Mouse (Mus musculus) limb, embryonic 11.5 days (tissue): Measurements from ENCODE around the gene Gstm1. TPM values are rescaled to one million over a fixed set of nuclear protein-coding genes. Genes with fewer than 3 reads are reported as not detected.
A peak's percentile ranks its signal among the peaks of the same experiment; 100 is the strongest.
"Not testable (repeated sequence)": the region's sequence is repeated elsewhere in the genome, so short reads cannot be mapped to it uniquely, and the experiment has no call there.

Experiments used
- ATAC-seq: fragments of 200-750 bp; cut with Nextera tagmentation; 2 replicates; pipeline ENCODE4 v1.8.0; 2017; ENCODE audit warnings: low read depth; ENCODE audit not compliant: insufficient number of reproducible peaks, low FRiP score, low TSS enrichment
- DNase-seq: peaks from one replicate; pipeline ENCODE4 v3.0.0-alpha.2; 2015; ENCODE audit warnings: low spot score
- H3K27ac ChIP-seq: fragments of 300-500 bp; sonication (generic); replicated peaks from 2 replicates; pipeline ENCODE4 v1.5.1; 2014; ENCODE audit warnings: low read depth, mild to moderate bottlenecking, low read length
- H3K27me3 ChIP-seq: fragments of 300-500 bp; sonication (generic); 2 replicates; pipeline ENCODE4 v1.6.1; 2014; ENCODE audit warnings: mild to moderate bottlenecking, low read length, mixed read lengths; ENCODE audit not compliant: control insufficient read depth, insufficient read depth
- H3K36me3 ChIP-seq: fragments of 300-500 bp; sonication (generic); 2 replicates; pipeline ENCODE4 v1.6.1; 2014; ENCODE audit warnings: mild to moderate bottlenecking, low read length, moderate library complexity, mixed read lengths; ENCODE audit not compliant: control insufficient read depth, insufficient read depth
- H3K4me1 ChIP-seq: fragments of 300-500 bp; sonication (generic); 2 replicates; pipeline ENCODE4 v1.6.1; 2014; ENCODE audit warnings: low read length, mixed read lengths; ENCODE audit not compliant: control insufficient read depth, insufficient read depth
- H3K4me2 ChIP-seq: fragments of 300-500 bp; sonication (generic); 2 replicates; pipeline ENCODE4 v1.6.1; 2014; ENCODE audit warnings: low read depth, mild to moderate bottlenecking, moderate library complexity; ENCODE audit not compliant: severe bottlenecking
- H3K4me3 ChIP-seq: fragments of 300-500 bp; sonication (generic); 2 replicates; pipeline ENCODE4 v1.5.1; 2014; ENCODE audit warnings: low read depth, low read length
- H3K9ac ChIP-seq: fragments of 300-500 bp; sonication (generic); 2 replicates; pipeline ENCODE4 v1.6.1; 2014; ENCODE audit warnings: mild to moderate bottlenecking, low read length
- H3K9me3 ChIP-seq: fragments of 300-500 bp; sonication (generic); 2 replicates; pipeline ENCODE4 v1.6.1; 2016; ENCODE audit warnings: low read length; ENCODE audit not compliant: control insufficient read depth
- WGBS: fragments of 180-500 bp; shearing (Covaris S2); extraction: QIAGEN DNeasy Blood & Tissue Kit; methylation state at CpG from one replicate; pipeline ENCODE4 v1.1.7; 2014; 5-methylcytosine and 5-hydroxymethylcytosine counted together
- polyA plus RNA-seq: library from polyadenylated mRNA; unstranded; fragments of >200 nt; fragmentation: Nextera tagmentation; extraction: Ambion mirVana; gene quantifications from 2 replicates; pipeline ENCODE4 v1.2.1, GENCODE M21; 2014

The Gstm1 gene
- polyA plus RNA-seq, 1 experiment from 2014 or later, result 33.9 TPM

DNA sequence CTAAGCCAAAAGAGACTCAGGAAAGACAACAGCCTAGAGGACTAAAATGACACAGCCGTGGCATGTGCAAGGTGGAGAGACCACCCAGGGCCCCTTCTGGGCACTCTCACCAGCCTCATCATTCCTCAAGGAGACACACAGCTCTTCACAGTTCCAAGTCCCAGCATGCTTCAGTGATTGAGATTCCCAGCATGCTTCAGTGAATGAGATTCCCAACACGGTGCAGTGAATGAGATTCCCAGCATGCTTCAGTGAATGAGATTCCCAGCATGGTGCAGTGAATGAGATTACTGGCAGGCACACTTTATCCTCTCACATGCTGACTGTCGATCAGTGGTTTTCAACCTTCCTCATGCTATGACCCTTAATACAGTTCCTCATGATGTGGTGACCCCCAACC, 6.2 kb downstream of the Gstm1 start:
- Histone ChIP-seq H3K4me2 (no peak overlapping the region), H3K27ac (no peak overlapping the region), H3K4me3 (no peak overlapping the region), H3K9ac (no peak overlapping the region), H3K9me3 (no peaks in the 10 kb centered on the region), H3K36me3 (no peaks in the 10 kb centered on the region), H3K4me1 (no peaks in the 10 kb centered on the region), H3K27me3 (no peaks in the 10 kb centered on the region)
- no peak for ATAC-seq
- no peak for DNase-seq
- 80% methylated on average over 3 of the region's 3 CpGs for WGBS

DNA sequence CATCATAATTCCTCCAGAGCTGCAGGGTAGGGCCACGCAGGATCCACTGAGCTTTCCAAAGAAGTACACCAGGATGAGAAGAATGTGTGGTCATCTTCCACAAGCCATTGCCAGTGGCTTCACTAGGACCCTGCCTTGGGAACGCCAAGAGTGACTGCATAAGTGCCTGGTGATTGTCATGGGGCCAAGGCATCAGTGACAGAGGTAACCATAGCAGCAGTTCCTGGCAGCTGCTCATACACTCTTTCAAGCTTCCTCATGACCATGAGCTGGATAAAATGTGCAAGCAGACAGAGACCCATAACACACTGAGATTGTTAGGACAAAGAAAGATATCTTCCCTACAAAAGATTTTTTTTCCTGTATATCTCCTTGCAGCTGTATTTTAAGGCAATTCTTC, 7.5 kb downstream of the Gstm1 start:
- no peak overlapping the region for H3K4me3 ChIP-seq
- H3K9ac ChIP-seq, result no peak overlapping the region
- no peaks in the 10 kb centered on the region for H3K27me3 ChIP-seq
- no peaks in the 10 kb centered on the region for H3K36me3 ChIP-seq
- H3K27ac ChIP-seq, result no peak overlapping the region
- 72% methylated on average over 2 of the region's 2 CpGs for WGBS
- DNase-seq (no peak), ATAC-seq (no peak)
- no peak overlapping the region for H3K4me2 ChIP-seq
- no peaks in the 10 kb centered on the region for H3K4me1 ChIP-seq
- no peaks in the 10 kb centered on the region for H3K9me3 ChIP-seq

DNA sequence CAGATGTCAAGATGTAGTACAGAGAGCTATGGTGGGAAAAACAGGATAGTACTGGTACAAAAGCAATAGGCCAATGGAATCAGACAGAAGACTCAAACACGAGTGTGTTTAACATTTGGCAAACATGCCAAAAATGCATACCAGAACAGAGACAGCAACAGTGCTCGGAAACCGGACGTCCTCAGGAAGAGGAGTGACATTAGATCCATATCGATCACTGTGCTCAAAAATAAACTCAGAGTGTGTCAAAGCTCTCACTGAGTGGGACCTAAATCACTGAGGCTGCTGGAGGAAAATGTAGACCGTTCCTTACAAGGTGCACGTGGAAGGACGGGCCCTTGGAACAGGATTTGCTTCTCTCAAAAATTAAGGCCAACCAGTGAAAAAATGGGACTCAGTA, 15.8 kb downstream of the Gstm1 start:
- Histone ChIP-seq H3K4me1 (no peaks in the 10 kb centered on the region), H3K9me3 (no peaks in the 10 kb centered on the region), H3K27ac (no peak overlapping the region), H3K4me2 (no peak overlapping the region), H3K36me3 (no peaks in the 10 kb centered on the region), H3K4me3 (no peak overlapping the region), H3K27me3 (no peaks in the 10 kb centered on the region), H3K9ac (no peak overlapping the region)
- DNase-seq (no peak), ATAC-seq (no peak)
- WGBS, result 94% methylated on average over 8 of the region's 8 CpGs

DNA sequence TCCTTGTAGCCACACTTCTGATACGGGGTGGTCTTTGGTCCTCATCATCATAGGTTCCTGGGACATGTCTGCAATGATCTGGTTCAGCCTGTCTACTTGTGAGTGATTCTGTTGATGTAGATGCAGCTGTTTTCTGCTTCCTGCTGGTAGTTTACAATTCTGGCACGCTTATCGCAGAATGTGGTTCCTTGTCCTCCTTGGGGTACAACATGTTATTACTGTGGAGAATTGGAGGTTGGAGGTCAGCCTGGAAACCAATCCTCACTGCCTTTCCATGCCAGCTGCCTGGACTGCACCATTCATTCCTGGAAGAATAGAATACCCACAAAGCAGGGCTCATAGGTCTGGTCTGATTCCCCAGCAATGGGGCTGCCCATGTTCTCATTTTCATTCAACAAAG, 18.3 kb downstream of the Gstm1 start:
- Histone ChIP-seq H3K4me2 (no peak overlapping the region), H3K36me3 (no peaks in the 10 kb centered on the region), H3K4me3 (no peak overlapping the region), H3K9me3 (no peaks in the 10 kb centered on the region), H3K9ac (no peak overlapping the region), H3K4me1 (no peaks in the 10 kb centered on the region), H3K27me3 (no peaks in the 10 kb centered on the region), H3K27ac (no peak overlapping the region)
- DNase-seq (no peak), ATAC-seq (no peak)
- WGBS, result 89% methylated on average over 3 of the region's 3 CpGs

DNA sequence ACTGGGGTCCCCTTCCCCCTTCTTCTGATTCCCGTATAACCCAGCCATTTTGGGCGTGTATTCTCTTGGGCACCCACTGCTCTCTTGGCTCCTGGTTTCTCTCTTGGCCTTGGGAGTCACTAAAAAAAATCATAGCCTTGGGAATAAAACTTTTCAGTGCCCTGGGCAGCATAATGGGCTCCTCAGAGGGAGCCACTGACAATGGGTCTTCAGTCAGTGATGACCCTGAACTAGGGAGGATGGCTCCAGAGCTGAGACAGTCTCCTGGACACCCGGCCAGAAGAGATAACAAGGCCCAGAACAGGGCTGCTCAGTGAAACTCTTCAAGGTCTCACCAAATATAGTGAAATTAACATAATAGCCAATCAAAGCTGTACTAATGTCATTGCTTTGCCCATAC, 19.2 kb downstream of the Gstm1 start:
- Histone ChIP-seq H3K9me3 (no peaks in the 10 kb centered on the region), H3K4me1 (no peaks in the 10 kb centered on the region), H3K27me3 (no peaks in the 10 kb centered on the region), H3K4me2 (no peak overlapping the region), H3K4me3 (no peak overlapping the region), H3K27ac (no peak overlapping the region), H3K9ac (no peak overlapping the region), H3K36me3 (no peaks in the 10 kb centered on the region)
- WGBS, result 93% methylated on average over 3 of the region's 3 CpGs
- no peak for DNase-seq
- ATAC-seq, result no peak

DNA sequence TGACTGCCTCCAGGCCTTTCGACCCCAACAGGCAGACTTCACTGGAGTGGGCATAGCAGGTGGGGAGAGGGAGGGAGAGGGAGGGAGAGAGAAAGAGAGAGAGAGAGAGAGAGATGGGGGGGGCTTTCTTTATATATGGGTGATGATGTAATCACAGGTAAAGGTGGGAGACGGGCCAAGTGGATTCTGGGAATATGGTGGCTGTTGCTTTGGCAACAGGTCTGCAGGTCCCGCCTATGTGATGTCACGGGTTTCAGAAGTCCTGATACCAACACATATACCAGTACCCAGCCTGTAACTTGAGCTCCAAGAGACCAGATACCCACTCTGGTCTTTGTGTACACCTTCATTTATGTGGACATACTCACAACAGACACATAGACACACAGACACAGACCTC, 21.2 kb downstream of the Gstm1 start:
- ATAC-seq (no peak), DNase-seq (no peak)
- no peak overlapping the region for H3K9ac ChIP-seq
- no peaks in the 10 kb centered on the region for H3K36me3 ChIP-seq
- no peaks in the 10 kb centered on the region for H3K9me3 ChIP-seq
- no peaks in the 10 kb centered on the region for H3K27me3 ChIP-seq
- no peak overlapping the region for H3K4me3 ChIP-seq
- 89% methylated on average over 4 of the region's 4 CpGs for WGBS
- H3K27ac ChIP-seq, result no peak overlapping the region
- no peak overlapping the region for H3K4me2 ChIP-seq
- no peaks in the 10 kb centered on the region for H3K4me1 ChIP-seq

DNA sequence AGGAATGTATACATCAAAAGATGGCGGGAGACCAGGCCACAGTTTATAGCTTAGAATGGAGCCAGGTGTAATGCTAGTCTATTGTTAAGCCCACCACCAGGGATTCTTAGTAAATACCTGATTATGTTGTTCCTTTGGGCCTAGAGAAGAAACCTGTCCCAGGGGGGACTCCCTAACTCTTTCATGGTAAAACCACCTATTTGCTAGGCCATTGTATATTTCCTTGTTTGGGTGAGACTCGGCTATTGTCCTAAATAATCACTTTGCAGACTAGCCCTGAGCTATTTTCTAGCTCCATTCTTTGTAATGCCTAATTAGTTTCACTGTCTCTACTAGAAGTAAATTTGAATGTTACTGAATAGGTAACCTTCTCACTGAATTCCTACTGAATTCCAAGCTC, 21.8 kb downstream of the Gstm1 start:
- 92% methylated on average over 2 of the region's 2 CpGs for WGBS
- ATAC-seq, H3K9me3 ChIP-seq, H3K9ac ChIP-seq, H3K27ac ChIP-seq, H3K4me2 ChIP-seq, H3K4me3 ChIP-seq, H3K36me3 ChIP-seq, H3K27me3 ChIP-seq, H3K4me1 ChIP-seq, DNase-seq: not testable (repeated sequence)

DNA sequence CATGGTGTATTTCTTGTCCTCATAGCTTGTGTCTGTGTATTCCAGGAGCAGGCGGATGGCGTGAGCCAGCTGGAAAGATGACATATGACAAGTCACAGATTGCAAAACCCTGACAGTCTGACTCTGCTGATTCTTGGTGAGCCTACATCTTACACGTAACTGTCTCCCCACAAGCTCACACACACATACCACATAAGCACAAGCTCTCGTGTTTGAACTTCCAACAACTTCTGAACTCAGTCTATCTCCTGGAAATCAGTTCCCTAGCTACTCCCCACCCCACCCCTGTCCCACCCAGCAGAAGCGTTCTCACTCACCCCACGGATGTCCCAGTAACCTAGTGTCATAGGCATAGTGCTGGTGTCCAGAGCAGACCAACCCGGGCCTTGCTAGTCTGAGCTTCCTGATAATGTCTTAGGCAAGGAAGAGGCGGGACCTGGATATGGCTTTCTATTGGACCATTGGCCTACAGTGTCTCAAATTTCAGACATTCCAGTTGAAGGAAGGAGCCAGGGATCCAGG, 31.7 kb downstream of the Gstm1 start, which contains the start of gene Gstm2:
TSS of gene Gstm2 (minus strand) at position 413 of the 522 bp plus-strand sequence.
- Histone ChIP-seq H3K27me3 (no peaks in the 10 kb centered on the region), H3K27ac (no peak within 1 kb of the TSS), H3K9me3 (no peaks in the 10 kb centered on the region), H3K36me3 (no peaks in the 10 kb centered on the region), H3K4me1 (no peaks in the 10 kb centered on the region), H3K4me3 (no peak within 1 kb of the TSS), H3K4me2 (no peak within 1 kb of the TSS), H3K9ac (no peak within 1 kb of the TSS)
- peak; percentile 65; the same call in 1 of the 2 replicates for ATAC-seq
- peak; percentile 36 for DNase-seq
- whole genome bisulfite sequencing, result 55% methylated on average over 8 of the region's 8 CpGs

DNA sequence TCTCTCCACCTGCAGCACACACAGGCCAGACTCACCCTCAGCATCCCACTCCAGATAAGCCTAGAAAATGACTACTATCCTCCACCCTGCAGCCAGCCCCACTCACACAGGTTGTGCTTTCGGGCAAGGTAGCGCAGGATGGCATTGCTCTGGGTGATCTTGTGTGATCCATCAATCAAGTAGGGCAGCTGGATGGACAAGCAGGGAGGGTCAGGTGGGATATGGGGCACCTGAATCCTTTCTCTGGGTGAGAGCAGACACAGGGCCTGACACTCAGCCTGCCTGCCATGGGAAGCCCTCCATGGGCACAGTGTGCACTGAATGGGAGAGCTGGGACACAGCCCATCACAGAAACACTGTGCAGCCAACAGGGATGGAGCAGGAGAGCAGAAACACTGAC, 32.6 kb downstream of the Gstm1 start:
- H3K27me3 ChIP-seq, DNase-seq, H3K4me1 ChIP-seq, H3K4me2 ChIP-seq, ATAC-seq, H3K27ac ChIP-seq, H3K9me3 ChIP-seq, H3K9ac ChIP-seq, H3K4me3 ChIP-seq, H3K36me3 ChIP-seq: not testable (repeated sequence)
- WGBS, result 94% methylated on average over 2 of the region's 2 CpGs
